Mouse (Mus musculus) bone marrow macrophage, adult 2 months (primary cell): ENCODE data around the gene Adra2b.

ENCODE experiments used
- CTCF ChIP-seq: IDR thresholded peaks from 2 replicates; pipeline ENCODE4 v1.5.1; 2012; ENCODE audit warnings: low read depth, mild to moderate bottlenecking, low read length, moderate library complexity
- POLR2A ChIP-seq: IDR thresholded peaks from 2 replicates; pipeline ENCODE4 v1.6.1; 2012; ENCODE audit warnings: mild to moderate bottlenecking, low read depth, low read length, borderline replicate concordance

DNA sequence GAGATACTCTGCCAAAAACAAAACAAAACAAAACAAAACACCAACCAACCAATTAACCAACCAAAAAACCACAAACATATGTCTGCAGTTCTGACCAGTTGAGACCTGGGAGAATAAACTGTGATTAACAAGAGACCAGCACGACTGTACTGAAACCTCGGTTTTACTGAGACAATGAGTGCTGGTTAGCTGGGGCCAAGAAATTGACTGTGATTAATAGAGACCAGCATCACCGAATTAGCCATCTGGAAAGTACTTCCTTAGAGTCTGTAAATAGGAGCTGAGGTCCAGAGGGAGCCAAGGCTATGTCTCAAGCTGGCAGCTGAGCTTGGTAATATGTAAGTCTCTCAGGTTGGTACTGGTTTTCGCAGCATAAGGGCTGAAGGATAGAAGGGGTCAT is 27.8 kb downstream of the Adra2b start:
- TF ChIP-seq POLR2A (no peak), CTCF (no peak)
